Mouse (Mus musculus) lung, postnatal 0 days (tissue): ENCODE data around the gene Fzr1.

Experiments
- CTCF ChIP-seq: IDR thresholded peaks from 2 replicates; pipeline ENCODE4 v1.5.1; 2016; ENCODE audit warnings: antibody characterized with exemption, mild to moderate bottlenecking
- EP300 ChIP-seq: IDR thresholded peaks from 2 replicates; pipeline ENCODE4 v1.6.1; 2016; ENCODE audit warnings: antibody characterized with exemption, mild to moderate bottlenecking, control low read depth

- TF ChIP-seq CTCF (no peak), EP300 (no peak)
Observed at GRCm38 (mm10) chr10:81421797-81422100, 43.4 kb upstream of the Fzr1 start.
